Mouse (Mus musculus) embryo, embryonic 10 days (tissue): ENCODE results near the gene Timd2.
A peak's percentile ranks its signal among the peaks of the same experiment; 100 is the strongest.
"Not testable (repeated sequence)": the region's sequence is repeated elsewhere in the genome, so short reads cannot be mapped to it uniquely, and the experiment has no call there.

ENCODE experiments used
- DNase-seq: peaks from one replicate; pipeline ENCODE4 v3.0.0-alpha.2; 2015; ENCODE audit warnings: low spot score

Gene Timd2

DNA sequence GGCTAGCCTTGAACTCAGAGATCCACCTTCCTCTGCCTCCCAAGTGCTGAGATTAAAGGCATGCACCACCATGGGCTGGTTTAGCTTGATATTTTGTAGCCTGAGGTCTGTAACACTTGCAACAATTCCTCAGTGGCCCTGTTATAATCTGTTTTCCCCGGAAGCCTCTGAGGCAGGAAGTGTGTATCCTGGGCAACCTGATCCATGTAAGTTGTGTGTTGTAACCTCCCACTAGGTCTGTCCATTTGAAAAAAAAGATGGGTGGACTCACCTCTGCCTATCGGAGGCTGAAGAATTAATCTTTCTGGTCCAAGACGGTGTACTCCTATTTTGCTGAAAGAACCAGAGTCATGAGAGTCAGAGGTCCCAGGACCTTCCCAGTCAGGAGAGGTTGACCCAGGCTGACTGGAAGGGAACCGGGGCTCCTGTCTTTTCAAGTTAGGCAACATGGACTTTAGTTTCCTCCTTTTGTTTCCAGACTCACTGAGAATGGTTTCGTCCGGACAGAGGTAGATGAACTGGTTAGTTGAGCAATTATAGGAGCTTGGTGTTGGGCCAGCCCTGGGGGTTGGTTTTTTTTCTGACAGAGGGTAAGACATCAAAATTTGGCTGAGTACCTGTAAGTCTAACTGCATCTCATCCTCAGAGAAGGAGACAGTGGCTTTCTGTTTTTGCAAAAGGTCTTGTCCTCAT, at the start of gene Timd2:
TSS of gene Timd2 (minus strand) at position 398 of the 693 bp plus-strand sequence.
- no peak for DNase-seq

DNA sequence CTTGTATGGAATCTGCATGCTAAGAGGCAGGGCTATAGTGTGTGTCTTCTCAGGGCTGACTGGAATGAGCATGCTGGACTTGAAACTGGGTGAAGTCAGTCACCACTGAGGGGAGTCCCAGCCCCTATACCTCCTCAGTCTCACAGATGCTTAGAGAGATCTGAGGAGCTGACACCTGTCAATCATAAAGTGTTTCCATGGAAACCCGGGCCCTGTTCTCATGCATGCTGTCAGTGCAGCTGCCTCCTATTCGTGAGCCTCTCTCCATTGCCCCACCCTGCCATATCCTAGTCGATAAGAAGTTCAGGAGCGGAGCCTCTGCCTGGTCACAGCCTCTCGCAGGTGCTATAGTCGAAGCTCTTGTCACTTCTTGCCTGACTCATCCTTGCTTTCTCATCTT, 48.9 kb upstream of the Timd2 start:
- DNase-seq: not testable (repeated sequence)

DNA sequence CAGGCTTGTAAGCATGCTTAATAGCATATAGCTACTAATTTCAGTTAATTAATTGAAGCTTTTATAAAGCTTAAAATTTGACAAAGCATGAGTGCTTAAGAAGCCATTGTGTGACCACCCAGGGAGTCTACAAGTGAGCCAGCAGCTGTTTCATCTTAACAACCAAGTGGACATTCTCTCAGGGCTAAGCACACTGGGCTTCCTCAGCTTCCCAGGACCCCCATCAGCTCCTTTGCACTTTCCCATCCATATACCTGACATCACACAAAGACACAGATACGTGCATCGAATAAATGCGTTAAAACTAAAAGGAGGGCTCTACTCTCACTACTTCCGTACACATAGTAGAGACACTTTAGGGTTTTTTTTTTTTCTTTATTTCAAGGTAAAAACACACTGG, 47.8 kb upstream of the Timd2 start:
- DNase-seq: no peak

DNA sequence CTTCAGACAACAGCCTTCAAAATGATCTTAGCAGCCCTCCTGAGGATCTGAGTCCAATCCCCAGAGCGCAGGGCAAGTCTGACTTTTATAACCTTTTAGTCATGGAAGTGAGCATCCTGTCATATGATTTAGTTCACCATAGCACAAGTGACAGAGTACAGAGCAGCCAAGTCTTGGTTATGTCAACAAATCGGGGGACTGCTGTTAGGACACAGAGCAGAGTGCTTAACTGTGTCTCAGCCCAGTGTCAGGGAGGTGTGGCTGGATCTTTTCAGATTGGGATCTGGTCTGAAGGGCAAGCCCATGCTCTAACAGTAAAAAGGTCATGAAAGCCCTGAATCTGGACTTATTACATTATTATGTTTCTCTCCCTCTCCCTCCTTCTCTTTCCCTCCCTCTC, 46.8 kb upstream of the Timd2 start:
- DNase-seq: peak; percentile 5

DNA sequence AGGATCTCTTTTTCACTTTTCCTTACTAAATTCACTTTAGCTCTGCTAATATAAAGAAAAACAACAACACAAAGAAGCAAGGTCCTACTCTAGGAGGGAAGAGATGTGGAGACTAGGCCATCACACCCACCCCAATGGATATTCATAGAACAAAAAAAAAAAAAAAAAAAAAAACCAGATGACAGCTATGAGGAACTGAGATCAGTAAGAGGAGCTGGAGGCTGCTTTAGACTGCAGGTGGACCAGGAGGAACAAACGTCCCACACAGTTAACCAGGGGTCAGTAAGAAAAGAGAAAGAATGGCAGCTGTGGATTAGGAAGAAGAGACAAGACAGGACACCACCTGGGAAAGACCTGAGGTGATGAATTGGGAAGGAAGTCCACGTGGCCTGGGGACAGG, 41.1 kb upstream of the Timd2 start:
- DNase-seq: no peak

DNA sequence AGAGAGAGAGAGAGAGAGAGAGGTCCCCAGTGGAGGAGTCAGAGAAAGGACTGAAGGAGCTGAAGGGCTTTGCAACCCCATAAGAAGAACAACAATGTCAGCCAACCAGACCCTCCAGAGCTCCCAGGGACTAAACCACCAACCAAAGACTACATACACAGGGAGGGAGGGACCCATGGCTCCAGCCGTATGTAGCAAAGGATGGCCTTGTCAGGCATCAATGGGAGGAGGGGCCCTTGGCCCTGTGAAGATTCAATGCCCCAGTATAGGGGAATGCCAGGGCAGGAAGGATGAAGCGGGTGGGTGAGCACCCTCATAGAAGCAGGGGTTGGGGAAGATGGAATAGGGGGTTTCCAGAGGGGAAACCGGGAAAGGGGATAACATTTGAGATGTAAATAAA, 34.9 kb upstream of the Timd2 start:
- DNase-seq: no peak

DNA sequence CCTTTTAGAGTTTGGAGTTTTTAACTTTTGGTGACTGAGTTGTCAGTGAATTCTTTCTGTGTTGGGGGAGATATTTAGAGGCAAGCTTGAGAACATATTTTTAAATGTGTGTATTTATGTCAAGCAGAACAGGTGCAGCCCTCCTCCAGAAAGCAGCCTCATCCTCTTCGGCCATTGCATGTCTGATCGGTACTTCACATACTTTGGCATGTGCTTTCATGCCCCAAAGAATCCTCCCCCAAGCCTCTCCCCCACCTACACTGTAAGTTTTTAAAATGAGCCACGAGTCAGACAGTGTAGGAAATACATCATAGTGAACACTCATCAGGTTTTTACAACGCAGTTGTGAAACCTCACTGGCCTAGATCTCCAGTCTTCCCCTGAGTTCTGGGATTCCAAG, 34.0 kb upstream of the Timd2 start:
- no peak for DNase-seq

DNA sequence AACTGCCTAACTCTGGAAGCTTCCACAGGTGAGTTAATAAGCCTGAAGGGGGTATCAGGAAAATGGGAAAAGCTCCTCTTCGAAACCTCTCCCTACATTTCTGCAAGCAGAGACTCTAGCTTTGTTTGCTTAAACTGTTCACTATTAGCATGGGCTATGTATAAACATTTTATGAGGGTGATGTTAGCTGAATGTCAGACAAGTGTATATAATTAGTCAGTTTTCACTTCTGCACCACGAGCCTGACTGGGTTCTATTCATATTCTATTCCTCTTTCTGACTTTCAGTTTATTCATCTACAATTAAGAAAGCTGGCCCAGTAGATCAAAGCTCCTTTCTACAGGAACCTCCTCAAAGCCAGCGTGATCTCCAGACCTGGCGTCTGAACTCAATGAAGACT, 32.6 kb upstream of the Timd2 start:
- DNase-seq: no peak

DNA sequence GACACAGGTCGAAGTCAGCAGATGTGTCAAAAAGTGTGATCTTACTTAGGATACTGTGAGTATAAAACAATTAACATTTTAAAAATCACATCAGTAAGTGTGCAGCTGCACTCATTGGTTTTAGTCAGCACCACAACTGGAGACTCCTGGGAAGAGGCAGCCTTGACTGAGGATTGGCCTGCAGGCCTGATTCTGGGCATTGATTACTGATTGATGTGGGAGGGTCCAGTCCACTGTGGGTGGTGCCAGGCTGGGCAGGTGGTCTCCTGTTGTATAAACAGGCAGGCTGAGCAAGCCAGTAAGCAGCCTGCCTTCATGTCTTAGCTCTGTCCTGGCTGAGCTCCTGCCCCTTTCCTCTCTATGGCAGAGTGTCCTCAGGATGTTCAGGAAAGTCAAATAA, 28.2 kb upstream of the Timd2 start, which contains the start of gene Havcr1:
TSS of gene Havcr1 (plus strand) at position 5 of the 400 bp plus-strand sequence.
- DNase-seq: not testable (repeated sequence)

DNA sequence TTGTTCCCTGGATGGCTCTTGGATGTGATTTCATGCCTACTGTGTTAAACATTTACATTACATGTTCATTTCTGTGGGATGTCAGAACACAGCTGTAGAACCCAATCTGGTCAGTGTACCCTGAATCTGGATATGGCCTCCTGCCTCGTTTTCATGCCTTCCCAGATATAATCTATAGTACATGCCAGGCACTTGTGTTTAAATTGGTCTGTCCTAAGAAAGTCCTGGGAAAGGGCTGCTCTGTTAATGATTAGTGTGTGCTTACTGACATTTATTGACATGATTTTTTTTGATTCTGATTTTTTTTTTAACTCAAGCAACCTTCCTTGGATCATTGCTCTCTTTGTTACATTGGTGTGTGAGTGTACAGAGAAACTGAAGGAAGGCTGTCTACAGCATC, 27.8 kb upstream of the Timd2 start:
- DNase-seq: no peak

DNA sequence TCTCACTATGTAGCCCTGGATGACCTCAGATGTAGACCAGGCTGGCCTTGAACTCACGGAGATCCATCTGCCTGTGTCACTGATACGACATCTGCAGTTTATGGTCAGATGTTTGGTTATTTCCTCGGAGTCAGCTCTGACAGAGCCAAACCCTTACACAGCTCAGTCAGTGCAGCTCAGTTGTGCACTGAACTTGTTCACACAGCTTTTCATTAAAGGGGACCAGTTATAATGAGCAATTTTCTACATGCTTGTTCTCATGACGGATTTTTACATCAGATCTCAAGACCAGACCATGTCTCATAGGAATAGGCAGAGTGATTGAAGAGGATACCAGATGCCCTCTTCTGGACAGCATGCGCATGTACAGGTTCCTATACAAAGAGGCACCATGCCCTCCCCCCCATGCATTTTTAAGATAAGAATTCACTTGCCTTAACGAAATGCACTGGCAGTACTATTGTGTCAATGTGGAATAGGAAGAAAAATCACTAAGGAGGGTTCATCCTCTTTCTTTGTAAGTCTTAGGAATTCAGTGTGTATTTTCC, 26.5 kb upstream of the Timd2 start:
- peak; percentile 48 for DNase-seq

DNA sequence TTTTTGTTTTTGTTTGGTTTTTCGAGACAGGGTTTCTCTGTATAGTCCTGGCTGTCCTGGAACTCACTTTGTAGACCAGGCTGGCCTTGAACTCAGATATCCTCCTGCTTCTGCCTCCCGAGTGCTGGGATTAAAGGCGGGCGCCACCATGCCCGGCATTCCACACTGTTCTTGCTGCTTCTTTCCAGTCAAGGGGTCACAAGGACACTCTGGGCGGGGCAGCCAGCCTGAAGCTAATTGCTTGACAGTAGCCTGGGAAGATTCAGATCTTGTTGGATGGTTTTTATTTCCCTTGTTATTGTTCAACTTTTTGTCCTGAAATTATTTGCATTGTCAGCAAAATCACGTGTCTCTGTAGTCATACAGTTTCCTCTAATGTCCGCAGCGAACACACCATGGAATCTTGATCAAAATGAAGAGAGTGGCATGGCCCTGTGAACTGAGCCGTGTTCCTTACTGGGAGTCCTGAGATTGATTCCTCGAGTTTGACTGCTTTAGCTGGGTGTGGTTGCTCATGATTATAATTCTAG, 24.7 kb upstream of the Timd2 start:
- no peak for DNase-seq

DNA sequence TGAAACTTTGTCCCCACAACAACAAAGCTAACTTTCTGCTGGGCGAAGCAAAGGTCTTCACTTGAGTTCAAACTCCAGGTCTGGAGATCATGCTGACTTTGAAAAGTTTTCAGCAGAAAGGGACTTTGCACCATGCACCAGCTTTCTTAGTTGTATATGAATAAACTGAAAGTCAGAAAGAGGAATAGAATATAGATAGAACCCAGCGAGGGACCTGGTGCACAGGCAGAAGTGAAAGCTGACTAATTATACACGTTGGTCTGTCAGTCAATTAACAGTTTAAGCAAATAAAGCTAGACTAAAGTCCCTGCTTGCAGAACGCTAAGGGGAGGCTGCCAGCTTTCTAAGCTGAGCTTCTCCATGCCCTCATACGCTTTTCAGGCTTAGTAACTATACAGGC, 8.0 kb downstream of the Timd2 start:
- no peak for DNase-seq

DNA sequence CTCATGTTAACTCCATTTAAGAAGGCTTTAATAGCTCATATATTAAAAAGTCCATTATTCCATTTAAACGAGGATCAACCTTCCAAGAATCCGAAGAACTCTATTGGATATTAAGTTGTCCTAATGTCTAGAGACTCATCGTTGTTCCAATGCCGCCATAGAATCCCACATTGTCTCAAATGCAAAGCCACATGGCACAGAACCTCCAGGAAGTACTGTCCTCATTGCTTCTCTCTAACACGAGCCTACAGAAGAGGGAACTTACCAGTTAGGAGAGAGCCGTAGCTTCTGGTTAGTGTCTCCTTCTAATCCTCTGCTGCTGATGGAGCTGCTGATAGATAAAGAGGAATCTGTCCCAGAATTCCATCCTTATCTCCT, 8.6 kb downstream of the Timd2 start:
- DNase-seq: no peak

DNA sequence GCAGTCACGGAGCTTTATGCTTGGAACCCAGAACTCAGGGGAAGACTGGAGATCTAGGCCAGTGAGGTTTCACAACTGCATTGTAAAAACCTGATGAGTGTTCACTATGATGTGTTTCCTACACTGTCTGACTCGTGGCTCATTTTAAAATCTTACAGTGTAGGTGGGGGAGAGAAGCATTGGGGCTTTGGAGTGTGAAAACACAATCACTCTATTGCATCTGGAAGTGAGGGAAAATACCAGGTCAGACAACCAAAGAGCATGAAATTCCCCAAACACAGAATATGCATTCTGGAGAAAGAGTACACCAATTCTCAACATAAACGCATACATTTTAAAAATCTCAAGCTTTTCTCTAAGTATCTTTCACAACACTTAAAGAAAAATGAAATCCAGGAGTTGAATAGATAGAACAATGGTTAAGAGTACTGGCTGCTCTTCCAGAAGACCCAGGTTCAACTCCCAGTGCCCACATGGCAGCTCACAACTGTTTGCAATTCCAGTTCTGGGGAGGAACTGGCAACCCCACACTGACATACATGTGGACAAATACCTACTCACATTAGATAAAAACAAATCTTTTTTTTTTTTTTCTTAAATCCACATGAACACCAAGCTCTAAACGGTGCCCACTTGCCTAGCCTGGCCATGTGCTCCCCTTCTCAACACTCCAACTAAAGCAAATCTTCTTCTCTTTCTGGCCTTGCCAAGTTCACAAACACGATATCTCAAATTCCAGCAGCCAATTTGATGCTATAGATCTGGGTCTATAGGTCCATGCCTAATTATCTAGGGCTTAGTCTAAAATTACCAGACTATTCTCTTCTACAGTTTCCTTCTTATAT, 9.2 kb downstream of the Timd2 start:
- DNase-seq: no peak

DNA sequence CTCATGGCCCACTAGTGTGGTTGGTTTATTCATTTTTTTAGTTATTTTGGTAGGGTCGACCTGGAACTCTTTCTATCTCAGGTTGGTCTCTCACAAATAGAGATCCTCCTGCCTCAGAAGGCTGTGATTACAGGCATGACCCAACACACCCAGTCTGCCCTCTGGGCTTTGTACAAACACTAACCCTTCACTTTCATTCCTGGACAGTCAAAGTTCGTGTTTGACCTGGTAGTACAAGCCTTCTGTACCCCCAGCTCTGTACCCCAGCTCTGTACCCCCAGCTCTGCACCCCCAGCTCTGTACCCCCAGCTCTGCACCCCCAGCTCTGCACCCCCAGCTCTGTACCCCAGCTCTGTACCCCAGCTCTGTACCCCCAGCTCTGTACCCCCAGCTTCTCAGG, 11.0 kb downstream of the Timd2 start:
- DNase-seq: not testable (repeated sequence)

DNA sequence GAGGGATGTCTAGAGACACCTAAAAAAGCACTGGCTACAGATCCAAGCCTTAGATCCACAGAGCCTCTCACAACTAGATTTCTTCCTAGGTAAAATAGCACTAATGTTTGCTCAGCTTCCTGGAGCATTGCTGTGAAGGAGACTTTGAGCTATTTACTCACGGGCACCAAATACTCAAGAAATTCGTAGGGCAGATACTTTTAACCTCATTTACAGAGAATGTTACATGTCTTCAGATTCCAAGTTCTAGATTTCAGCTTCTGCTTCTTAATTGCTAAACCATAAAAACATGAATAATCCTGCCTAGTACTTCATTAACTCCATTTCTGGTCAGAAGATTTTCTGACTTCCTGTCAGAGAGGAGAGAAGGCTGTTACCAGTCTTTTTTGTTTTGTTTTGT, 16.7 kb downstream of the Timd2 start:
- DNase-seq: no peak

DNA sequence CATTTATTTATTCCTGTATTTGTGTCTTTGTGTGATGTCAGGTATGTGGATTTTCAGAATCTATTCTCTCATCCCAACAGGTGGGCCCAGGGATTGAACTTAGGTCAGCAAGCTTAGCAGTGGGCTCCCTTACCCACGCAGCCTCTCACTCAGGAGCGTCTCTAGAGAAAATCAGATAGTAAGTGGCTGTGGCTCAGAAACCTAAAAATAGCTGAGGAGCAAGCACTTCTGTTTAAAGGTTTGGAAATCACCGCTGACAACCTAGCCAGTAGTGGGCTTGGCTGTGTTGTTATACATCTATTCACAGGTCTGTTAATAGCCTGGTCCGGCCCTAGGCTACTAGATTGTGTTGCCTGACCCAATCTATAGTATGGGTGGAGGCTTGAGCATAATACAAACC, 23.1 kb downstream of the Timd2 start:
- no peak for DNase-seq

DNA sequence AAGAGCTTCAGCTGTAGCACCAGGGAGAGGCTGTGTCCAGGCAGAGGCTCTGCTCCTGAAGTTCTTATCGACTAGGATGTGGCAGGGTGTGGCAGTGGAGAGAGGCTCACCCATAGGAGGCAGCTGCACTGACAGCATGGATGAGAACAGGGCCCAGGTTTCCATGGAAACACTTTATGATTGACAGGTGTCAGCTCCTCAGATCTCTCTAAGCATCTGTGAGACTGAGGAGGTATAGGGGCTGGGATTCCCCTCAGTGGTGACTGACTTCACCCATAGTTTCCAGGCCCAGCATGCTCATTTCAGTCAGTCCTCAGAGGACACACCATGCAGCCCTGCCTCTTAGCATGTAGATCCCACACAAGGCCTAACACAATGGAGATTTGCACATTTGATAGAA, 24.0 kb downstream of the Timd2 start:
- no peak for DNase-seq

DNA sequence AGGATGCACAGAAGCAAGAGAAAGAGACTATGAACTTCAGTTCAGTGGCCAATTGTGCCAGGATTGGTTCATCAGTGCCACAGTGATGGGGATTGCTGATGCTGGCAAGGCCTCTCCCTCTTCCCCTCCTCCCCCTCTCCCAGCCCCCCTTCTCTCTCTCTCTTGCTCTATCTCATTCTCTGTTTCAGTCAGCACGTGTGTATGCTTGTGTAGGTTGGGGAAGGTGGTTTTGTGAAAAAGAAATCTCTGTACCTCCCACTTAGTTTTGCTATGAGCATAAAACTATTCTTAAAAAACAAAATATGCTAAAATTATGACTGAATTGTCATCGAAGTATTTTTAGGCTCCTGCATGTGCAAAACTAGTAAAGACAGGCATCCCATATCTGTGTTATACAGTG, 38.9 kb downstream of the Timd2 start:
- DNase-seq: no peak

DNA sequence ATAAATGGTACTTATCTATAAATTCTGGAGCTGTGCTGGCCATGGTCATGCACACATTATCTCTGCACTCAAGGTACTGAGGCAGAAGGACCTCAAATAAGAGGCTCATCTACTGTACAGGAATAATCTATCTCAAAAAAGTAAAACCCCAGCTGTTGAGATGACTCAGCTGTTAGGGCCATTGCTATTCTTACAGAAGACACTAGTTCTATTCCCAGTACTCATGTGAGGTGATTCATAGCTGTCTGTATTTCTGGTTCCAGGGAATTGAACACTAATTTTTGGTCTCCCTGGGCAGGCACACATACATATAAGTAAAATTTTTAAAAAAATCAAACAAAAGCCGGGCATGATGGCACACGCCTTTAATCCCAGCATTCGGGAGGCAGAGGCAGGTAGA, 39.8 kb downstream of the Timd2 start:
- no peak for DNase-seq

DNA sequence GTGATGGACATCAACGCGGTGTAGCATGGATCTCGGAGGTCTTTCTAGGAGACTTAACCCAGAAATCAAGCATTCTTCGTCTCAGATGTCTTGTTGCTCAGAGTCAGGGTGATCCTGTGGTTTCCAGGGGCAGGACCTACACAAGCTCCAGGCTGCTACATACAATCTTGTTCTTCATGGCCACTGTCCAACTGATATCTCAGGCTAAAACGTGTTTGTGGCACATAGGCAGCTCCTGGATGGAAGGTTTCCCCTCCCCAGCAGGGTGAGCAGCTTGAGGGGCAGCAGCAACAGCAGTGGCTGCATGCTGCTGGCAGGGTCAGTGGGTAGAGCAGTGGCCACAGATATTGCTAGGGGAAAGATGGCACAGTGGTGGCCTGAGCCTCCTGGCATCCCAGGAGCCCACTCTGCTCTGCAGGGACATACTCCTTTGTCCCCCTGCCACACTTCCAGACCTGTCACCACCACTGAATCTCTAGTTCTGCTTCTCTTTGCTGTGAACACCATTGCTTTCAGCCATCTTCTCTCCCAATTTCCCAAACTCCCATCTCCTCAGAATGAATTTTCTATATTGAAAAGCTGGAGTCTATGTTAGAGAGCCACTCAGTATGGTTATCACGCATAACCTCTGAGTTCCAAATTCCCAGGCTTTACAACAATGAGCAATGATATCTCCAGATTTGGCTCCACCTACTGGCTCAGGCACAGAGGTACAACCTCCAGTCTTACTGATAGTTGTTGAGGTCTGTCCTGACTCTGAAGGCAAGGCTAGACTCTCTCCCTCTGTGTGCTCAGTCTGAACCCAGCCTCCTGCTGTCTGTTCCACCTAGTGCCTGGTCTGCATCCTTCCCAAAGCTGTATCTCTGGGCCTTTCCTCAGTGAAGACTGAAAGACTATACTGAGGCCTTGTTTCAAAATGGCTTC, 41.0 kb downstream of the Timd2 start:
- peak; percentile 77 for DNase-seq
